Mouse (Mus musculus): Measurements from ENCODE around the gene Trim21.

The Trim21 gene

GRCm38 (mm10) chr7:102564999-102565997 lies at the start of gene Trim21:
Trim21 (minus strand) TSS chr7:102565486.
- peak; percentile 91 for DNase-seq (ENCODE audit: low read depth, low spot score)

- no peak for DNase-seq (ENCODE audit: low read depth, low spot score)
These were observed 32.2 kb upstream of the Trim21 start, which contains the start of gene Olfr552 for GRCm38 (mm10) chr7:102597378-102598031. Olfr552 (plus strand) TSS chr7:102597770.

GRCm38 (mm10) chr7:102591786-102592185 lies 26.5 kb upstream of the Trim21 start, which contains the start of gene Olfr551:
Olfr551 (minus strand) TSS chr7:102591886.
- DNase-seq (ENCODE audit: low read depth, low spot score): no peak

- no peak for DNase-seq (ENCODE audit: low read depth, low spot score)
These were observed 10.7 kb upstream of the Trim21 start for GRCm38 (mm10) chr7:102575998-102576397.

- DNase-seq (ENCODE audit: low read depth, low spot score): no peak
These were observed 8.0 kb upstream of the Trim21 start for GRCm38 (mm10) chr7:102573174-102573830.

GRCm38 (mm10) chr7:102571142-102571541 lies 5.9 kb upstream of the Trim21 start, which contains the start of gene Olfr550:
Olfr550 (plus strand) TSS chr7:102571442.
- no peak for DNase-seq (ENCODE audit: low read depth, low spot score)

- DNase-seq (ENCODE audit: low read depth, low spot score): no peak
These were observed 933 bp upstream of the Trim21 start for GRCm38 (mm10) chr7:102566219-102566618.

- no peak for DNase-seq (ENCODE audit: low read depth, low spot score)
These were observed 12.0 kb downstream of the Trim21 start for GRCm38 (mm10) chr7:102553279-102553678.

- DNase-seq (ENCODE audit: low read depth, low spot score): no peak
These were observed 15.7 kb downstream of the Trim21 start, which contains the start of gene Olfr549 for GRCm38 (mm10) chr7:102549570-102549969. Olfr549 (plus strand) TSS chr7:102549870.

- no peak for DNase-seq (ENCODE audit: low read depth, low spot score)
These were observed 24.0 kb downstream of the Trim21 start for GRCm38 (mm10) chr7:102541251-102541650.

GRCm38 (mm10) chr7:102540596-102540995 lies 24.7 kb downstream of the Trim21 start, which contains the start of gene Olfr548-ps1:
Olfr548-ps1 (plus strand) TSS chr7:102540896.
- no peak for DNase-seq (ENCODE audit: low read depth, low spot score)

GRCm38 (mm10) chr7:102534449-102534848 lies 30.8 kb downstream of the Trim21 start, which contains the start of gene Olfr547:
Olfr547 (plus strand) TSS chr7:102534749.
- DNase-seq (ENCODE audit: low read depth, low spot score): no peak

- DNase-seq (ENCODE audit: low read depth, low spot score): peak; percentile 52
These were observed 36.2 kb downstream of the Trim21 start for GRCm38 (mm10) chr7:102529052-102529451.

- DNase-seq (ENCODE audit: low read depth, low spot score): no peak
These were observed 48.3 kb downstream of the Trim21 start for GRCm38 (mm10) chr7:102517051-102517335.

- no peak for DNase-seq (ENCODE audit: low read depth, low spot score)
These were observed 48.8 kb downstream of the Trim21 start for GRCm38 (mm10) chr7:102516261-102517050.

- no peak for DNase-seq (ENCODE audit: low read depth, low spot score)
These were observed 51.1 kb downstream of the Trim21 start for GRCm38 (mm10) chr7:102514144-102514543.

GRCm38 (mm10) chr7:102512814-102513435 lies 52.4 kb downstream of the Trim21 start:
- DNase-seq (ENCODE audit: low read depth, low spot score): peak; percentile 79

GRCm38 (mm10) chr7:102511927-102512326 lies 53.4 kb downstream of the Trim21 start:
- no peak for DNase-seq (ENCODE audit: low read depth, low spot score)

GRCm38 (mm10) chr7:102509726-102510125 lies 55.6 kb downstream of the Trim21 start:
- no peak for DNase-seq (ENCODE audit: low read depth, low spot score)

- DNase-seq (ENCODE audit: low read depth, low spot score): no peak
These were observed 56.6 kb downstream of the Trim21 start for GRCm38 (mm10) chr7:102508666-102509065.
